Mouse (Mus musculus) thymus, postnatal 36 days (tissue): ENCODE measurements around the gene Rasa1.
A peak's percentile ranks its signal among the peaks of the same experiment; 100 is the strongest.

Experiments
- DNase-seq, 2 experiments: peaks; one replicate each; pipeline ENCODE4 v3.0.0; 2022; ENCODE audit warnings: mixed read lengths in 2 of 2

Rasa1 gene

DNA sequence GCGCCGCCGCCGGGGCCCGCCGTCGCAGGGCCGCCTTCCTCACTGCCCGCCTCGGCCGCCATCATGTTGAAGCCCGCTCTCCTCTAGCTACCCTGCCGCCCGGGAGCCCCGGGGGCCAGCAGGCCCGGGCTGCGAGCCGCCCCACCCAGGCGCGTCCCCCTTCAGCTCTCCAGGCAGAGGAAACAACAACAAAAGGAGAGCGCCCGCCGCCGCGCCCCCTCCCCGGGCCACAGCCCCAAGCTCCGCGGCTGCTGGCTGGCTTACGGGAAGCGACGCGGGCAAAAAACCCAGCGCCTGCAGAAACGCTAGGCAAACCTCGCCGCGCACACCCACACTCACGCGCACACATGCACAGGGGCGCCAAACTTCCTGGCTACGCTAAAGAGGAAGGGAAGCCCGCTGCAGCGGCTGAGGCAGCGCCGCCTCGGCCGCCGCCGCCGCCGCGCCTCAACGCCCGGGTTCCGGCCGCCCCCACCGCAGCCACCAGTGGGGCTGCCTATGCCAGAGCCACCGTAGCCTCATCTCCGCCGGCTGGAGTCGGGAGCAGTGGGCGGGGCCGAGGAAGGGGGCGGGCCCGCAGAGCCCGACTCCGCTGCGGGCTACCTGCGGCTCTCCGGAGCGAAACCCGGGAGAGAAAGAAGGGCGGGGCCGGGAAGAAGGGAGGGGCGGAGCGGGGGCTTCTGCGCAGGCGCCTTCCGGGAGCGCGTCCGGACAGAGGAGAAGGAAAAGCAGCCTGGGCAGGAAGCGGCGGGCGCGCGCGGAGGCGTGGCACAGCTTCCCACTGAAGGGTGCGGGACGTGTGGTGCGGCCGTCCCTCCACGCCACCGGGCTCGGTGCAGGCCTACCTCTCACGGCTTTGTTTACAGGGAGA, at the start of gene Rasa1:
Gene Rasa1 (minus strand): TSS at position 288 of the 871 bp plus-strand sequence.
- DNase-seq = peak; percentile 93 to 95

DNA sequence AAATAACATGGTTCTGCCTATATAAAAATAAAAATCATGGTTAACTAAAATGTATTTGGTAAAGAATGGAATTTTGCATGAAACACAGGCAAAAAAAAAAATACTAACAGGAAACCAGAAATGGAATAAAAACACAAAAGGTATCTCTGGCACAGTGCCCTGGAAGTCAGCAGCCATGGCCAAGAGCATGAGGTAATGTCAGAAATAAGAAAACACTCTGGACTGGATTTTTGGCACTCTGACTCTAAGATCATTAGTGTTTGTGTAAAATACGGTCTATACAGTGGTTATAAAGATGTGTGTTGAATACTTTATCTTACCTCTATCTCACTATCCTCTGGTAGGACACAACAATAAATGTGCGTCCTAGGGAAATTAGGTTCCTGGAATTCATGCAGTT, 22.6 kb upstream of the Rasa1 start:
- no peak for DNase-seq

DNA sequence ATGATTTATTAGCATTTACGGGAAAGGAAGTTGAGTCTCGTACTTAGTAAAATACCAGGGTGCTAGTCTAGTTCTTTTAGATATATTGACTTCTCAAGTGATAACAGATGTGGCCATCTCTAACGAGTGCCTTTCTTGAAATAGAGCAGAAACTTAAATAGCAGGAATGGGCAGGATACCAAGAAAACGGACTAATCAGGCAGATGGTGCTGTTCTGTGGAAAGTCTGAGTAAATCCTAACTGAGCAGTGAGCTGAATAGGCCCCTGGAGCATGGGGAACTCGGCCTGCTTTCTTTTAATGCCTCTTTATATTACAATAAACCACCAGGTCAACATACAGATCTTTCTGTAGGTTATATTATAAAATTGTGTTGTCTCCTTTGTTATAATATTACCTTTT, 22.0 kb upstream of the Rasa1 start:
- no peak for DNase-seq

DNA sequence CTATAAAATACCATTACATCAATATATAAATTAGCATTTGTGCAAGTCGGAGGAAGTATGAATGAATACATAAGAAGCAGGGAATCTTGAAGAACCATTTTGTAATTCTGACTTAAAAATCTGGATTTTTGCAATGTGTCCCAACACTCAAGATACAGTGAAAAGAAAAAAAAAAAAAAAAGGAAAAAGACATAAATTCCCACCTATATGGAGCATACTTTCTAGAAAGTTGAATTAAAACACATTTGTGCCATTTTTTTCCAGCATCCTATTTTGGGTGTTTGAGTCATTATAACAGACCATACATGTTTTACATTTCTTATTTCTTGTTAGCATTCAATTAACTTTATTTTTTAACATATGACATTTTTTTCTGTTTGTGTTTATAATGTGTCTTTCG, 21.6 kb upstream of the Rasa1 start:
- no peak for DNase-seq

DNA sequence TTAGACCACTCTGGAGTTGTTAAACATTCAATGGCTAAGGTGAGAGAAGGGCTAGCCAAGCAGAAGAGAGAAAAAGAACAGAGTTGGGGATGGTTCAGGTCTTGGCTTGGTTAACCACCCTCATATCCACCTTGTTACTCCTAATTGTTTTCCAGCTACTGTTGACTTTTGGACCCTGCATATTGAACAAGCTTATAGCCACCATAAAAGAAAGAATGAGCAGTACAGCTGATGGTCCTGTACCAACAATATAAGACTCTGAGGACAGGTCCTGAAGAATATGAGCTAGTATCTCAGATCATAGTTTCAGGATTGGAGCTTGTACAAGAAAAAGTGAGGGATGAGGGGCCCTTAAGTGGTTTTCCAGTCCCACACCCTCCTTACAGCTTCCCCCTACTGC, 17.1 kb upstream of the Rasa1 start:
- DNase-seq = no peak

DNA sequence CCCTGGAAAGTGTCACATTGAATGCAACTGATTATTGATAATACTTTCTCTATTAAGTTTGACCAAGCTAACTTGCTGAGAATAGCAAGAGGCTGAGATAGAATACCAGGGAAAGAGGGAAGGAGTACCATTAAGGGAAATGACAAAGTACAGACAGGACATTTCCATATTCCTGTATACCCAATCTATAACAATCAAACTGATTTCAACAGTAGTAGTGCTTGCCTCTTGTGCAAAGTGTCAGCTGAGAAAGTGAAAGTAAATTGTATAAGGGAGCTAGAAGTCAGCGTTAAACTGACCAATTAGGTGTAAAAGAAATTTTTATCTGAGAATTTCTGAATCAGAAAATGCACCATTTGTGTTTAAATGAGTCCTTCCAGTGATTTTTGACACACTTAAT, 1.7 kb upstream of the Rasa1 start:
- no peak for DNase-seq

- DNase-seq = no peak
Measured at GRCm38 (mm10) chr13:85288574-85288842, 422 bp downstream of the Rasa1 start.

DNA sequence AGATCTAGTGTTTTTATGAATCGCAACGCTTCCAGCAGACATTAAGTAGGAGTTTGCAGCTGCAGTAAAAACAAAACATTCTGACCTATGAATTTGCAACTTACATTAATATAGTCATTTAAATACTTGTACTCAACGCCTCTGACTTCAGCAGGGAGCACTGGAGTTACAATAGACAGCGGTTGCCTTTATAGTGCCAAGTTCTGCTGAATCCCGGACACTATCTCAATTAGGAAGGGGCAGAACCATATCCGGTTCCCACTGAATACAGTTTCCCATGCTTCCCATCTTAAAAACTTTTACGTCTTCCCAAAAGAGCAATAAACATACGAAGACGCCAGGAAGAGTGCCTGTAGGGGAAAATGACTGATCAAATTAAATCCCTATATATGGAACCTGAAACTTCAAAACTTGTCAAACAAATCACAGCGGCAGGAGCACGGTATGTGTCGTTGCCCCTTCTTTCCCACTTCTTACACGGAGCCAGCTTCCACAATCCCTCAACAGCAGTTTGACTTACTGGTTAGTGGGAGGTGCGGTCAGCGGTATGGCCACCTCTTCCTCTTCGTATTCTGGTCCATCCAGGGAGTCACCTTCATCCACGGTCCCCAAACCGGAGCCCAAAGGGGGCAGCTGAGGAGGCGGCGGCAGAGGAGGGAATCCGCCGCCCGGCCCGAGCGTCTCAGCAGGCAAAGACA, 905 bp downstream of the Rasa1 start:
- no peak for DNase-seq

- DNase-seq = no peak
Measured at GRCm38 (mm10) chr13:85282626-85283025, 6.3 kb downstream of the Rasa1 start.

- no peak for DNase-seq
Measured at GRCm38 (mm10) chr13:85278951-85279350, 10.0 kb downstream of the Rasa1 start.

- no peak for DNase-seq
Measured at GRCm38 (mm10) chr13:85274572-85274971, 14.4 kb downstream of the Rasa1 start.

- DNase-seq = no peak
Measured at GRCm38 (mm10) chr13:85273788-85274187, 15.1 kb downstream of the Rasa1 start.

DNA sequence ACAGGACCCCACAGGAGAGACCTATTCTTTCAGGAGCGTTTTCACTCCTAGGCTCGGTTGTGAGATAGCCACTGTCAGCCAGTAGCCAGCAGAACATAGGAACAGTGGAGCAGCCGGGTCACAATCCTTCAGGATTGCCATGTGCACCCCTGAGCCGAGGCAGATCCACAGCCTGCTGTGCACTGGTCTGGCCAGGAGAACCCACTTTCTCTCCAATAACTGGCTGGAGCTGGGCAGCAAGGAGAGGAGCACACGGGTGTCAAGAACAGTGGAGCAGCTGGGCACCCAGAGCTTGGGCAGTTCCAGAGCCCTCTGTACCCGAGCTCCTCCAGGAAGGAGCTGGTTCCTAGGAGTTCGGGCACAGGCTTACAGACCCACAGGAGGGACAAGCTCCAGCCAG, 50.2 kb downstream of the Rasa1 start:
- no peak for DNase-seq

DNA sequence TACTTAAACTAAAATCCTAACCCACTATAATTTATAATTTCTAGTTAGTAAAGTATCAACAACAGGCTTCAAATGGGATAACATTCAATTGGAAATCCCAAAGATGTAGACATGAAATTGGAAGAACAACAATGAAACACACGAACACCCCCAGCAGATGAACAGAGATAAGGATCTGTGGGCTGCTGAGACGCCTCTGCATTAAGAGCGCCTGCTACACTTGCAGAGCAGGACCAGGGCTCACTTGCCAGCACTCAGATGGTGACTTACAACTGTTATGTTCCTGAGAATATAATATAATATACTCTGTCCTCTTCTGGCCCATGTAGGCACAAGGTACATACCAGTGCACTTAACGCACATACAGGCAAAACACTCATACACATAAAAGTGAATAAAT, 70.3 kb downstream of the Rasa1 start:
- no peak for DNase-seq

DNA sequence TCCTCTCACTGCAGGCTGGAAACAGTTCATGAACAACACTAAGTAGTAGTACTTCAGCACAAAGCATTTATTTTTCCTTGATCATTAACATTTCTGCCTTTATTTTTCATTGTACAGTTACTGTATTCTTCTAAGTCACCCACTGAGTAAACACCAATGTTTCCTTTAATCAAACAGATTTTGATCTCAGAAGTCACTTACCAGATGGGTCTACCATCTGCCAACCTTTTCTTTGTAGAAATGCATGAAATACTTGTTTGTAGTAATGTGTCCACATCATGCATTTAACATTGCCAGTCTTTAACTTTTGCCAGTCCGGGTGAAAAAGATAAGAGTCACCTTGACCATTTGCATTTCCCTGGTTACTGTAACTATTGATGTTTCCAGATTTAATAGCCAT, 78.6 kb downstream of the Rasa1 start:
- DNase-seq = no peak

GRCm38 (mm10) chr13:85208656-85209055, 80.3 kb downstream of the Rasa1 start:
- DNase-seq = no peak

DNA sequence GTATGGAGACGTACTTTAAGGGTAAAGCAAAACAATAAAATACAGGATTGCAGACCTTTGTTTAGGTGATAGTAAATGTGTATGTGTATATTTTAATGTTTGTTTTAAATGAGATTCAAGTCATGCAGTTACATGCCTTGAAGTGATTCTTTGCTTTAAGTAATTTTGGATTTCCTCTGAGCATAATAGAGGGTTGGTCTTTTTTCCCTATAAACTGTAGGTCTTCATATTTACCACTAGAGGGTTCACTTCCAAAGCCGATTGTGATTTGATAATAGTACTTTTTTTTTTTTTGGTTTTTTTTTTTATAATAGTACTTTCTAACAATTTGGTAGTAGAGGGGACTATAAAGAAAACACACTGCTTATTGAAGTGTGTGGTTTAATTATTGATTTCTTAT, 81.4 kb downstream of the Rasa1 start:
- DNase-seq = no peak

GRCm38 (mm10) chr13:85191253-85191652, 97.7 kb downstream of the Rasa1 start:
- no peak for DNase-seq

- no peak for DNase-seq
Measured at GRCm38 (mm10) chr13:85189644-85190121, 99.2 kb downstream of the Rasa1 start.

DNA sequence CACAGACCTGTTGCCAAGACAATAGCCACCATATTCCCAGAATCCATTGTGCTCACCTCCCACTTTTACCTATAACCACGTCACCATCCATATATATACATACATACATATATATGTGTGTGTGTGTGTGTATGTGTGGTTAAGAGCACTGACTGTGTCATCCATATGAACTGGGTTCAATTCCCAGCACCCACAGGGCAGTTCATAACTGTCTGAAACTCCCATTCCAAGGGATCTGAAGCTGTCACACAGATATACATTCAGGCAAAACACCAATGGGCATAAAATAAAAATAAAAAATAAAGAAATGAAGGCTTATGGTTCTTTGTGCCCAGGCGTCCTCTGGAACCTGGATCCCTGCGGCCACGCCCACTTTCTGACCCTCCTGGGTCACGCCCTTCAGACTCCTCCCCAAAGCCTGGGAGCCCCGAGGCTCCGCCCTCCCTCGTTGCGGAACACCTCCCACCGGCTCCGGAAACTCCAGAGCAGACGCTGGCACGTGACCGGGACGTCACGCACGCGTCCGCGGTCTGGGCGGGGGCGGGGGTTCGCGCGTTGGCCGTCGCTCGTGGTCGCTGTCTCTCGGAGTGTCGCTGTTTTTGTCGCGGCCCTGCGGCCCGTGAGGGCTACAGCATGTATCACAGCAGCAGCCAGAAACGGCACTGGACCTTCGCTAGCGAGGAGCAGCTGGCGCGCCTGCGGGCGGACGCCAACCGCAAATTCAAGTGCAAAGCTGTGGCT, 99.9 kb downstream of the Rasa1 start, which contains the start of gene Ccnh:
Gene Ccnh (plus strand): TSS at position 506 of the 741 bp plus-strand sequence.
- peak; percentile 87 to 92 for DNase-seq
